Mouse (Mus musculus): ENCODE data around the gene Zc3hc1. TPM values are rescaled to one million over a fixed set of nuclear protein-coding genes. Genes with fewer than 3 reads are reported as not detected.

Zc3hc1 gene
- total RNA-seq, 2 experiments from 2014 or later: 31.0 to 41.4 TPM

GRCm38 (mm10) chr6:30374731-30375510, 15.9 kb downstream of the Zc3hc1 start:
- no peak for ATAC-seq (replicated peaks; ENCODE audit: poor library complexity)

- ATAC-seq (replicated peaks; ENCODE audit: poor library complexity): no peak
Measured at GRCm38 (mm10) chr6:30372627-30373369, 18.0 kb downstream of the Zc3hc1 start.

- ATAC-seq (replicated peaks; ENCODE audit: poor library complexity): no peak
Measured at GRCm38 (mm10) chr6:30369291-30369690, 21.5 kb downstream of the Zc3hc1 start.

GRCm38 (mm10) chr6:30363808-30364207, 27.0 kb downstream of the Zc3hc1 start:
- no peak for ATAC-seq (replicated peaks; ENCODE audit: poor library complexity)

GRCm38 (mm10) chr6:30359762-30360509, 30.9 kb downstream of the Zc3hc1 start:
- no peak for ATAC-seq (replicated peaks; ENCODE audit: poor library complexity)

- ATAC-seq (replicated peaks; ENCODE audit: poor library complexity): peak; percentile 85
Measured at GRCm38 (mm10) chr6:30357561-30358177, 33.2 kb downstream of the Zc3hc1 start.

- ATAC-seq (replicated peaks; ENCODE audit: poor library complexity): no peak
Measured at GRCm38 (mm10) chr6:30356680-30357079, 34.1 kb downstream of the Zc3hc1 start.

- ATAC-seq (replicated peaks; ENCODE audit: poor library complexity): 0 out of 2 replicates have a peak, but pooled peaks have one; percentile 20
Measured at GRCm38 (mm10) chr6:30356161-30356560, 34.7 kb downstream of the Zc3hc1 start.

GRCm38 (mm10) chr6:30355701-30356100, 35.1 kb downstream of the Zc3hc1 start:
- peak; percentile 67 for ATAC-seq (replicated peaks; ENCODE audit: poor library complexity)

- peak; percentile 36; the same call in 1 of the 2 replicates for ATAC-seq (replicated peaks; ENCODE audit: poor library complexity)
Measured at GRCm38 (mm10) chr6:30354760-30355159, 36.1 kb downstream of the Zc3hc1 start.

- no peak for ATAC-seq (replicated peaks; ENCODE audit: poor library complexity)
Measured at GRCm38 (mm10) chr6:30353661-30354060, 37.2 kb downstream of the Zc3hc1 start.

GRCm38 (mm10) chr6:30352762-30353161, 38.1 kb downstream of the Zc3hc1 start:
- no peak for ATAC-seq (replicated peaks; ENCODE audit: poor library complexity)

- no peak for ATAC-seq (replicated peaks; ENCODE audit: poor library complexity)
Measured at GRCm38 (mm10) chr6:30351290-30351689, 39.5 kb downstream of the Zc3hc1 start.

- 0 out of 2 replicates have a peak, but pooled peaks have one; percentile 26 for ATAC-seq (replicated peaks; ENCODE audit: poor library complexity)
Measured at GRCm38 (mm10) chr6:30347288-30347801, 43.5 kb downstream of the Zc3hc1 start.

- ATAC-seq (replicated peaks; ENCODE audit: poor library complexity): peak; percentile 52; the same call in 1 of the 2 replicates
Measured at GRCm38 (mm10) chr6:30346737-30347136, 44.1 kb downstream of the Zc3hc1 start.

GRCm38 (mm10) chr6:30344032-30344431, 46.8 kb downstream of the Zc3hc1 start:
- no peak for ATAC-seq (replicated peaks; ENCODE audit: poor library complexity)

GRCm38 (mm10) chr6:30340231-30340873, 50.5 kb downstream of the Zc3hc1 start:
- no peak for ATAC-seq (replicated peaks; ENCODE audit: poor library complexity)

GRCm38 (mm10) chr6:30336912-30337311, 53.9 kb downstream of the Zc3hc1 start:
- peak; percentile 95 for ATAC-seq (replicated peaks; ENCODE audit: poor library complexity)

GRCm38 (mm10) chr6:30332262-30332661, 58.6 kb downstream of the Zc3hc1 start:
- no peak for ATAC-seq (replicated peaks; ENCODE audit: poor library complexity)

- no peak for ATAC-seq (replicated peaks; ENCODE audit: poor library complexity)
Measured at GRCm38 (mm10) chr6:30330706-30331105, 60.1 kb downstream of the Zc3hc1 start.
